9 mouse cellular contexts compared by ENCODE assay signal in genomic region chr11:55497885-55498284, GRCm38 (mm10). TPM values are rescaled to one million over a fixed set of nuclear protein-coding genes. Genes with fewer than 3 reads are reported as not detected.
A peak's percentile ranks its signal among the peaks of the same experiment; 100 is the strongest.
DNase-seq lines count a peak whose midpoint lies in the region; ATAC-seq lines count a peak whose summit lies in the region.
"Had no signal": no experiment of that assay in that cellular context is flagged by ENCODE, and none has a peak within 500 bp of the region (broad histone marks: within the 10 kb centered on the region; RNA-seq: fewer than 3 reads in every experiment).

No protein-coding gene starts in this region.

- H3K9ac ChIP-seq in hindbrain, embryonic 16.5 days (ENCODE audit: low read depth, low read length): no peak overlapping the region
- H3K9ac ChIP-seq in limb, embryonic 13.5 days: no peak overlapping the region

- WGBS in heart, embryonic 10.5 days: 40% methylated on average over 5 of the region's 5 CpGs
- 70% methylated on average over 5 of the region's 5 CpGs for WGBS in hindbrain, embryonic 16.5 days
- WGBS in limb, embryonic 13.5 days: 68% methylated on average over 5 of the region's 5 CpGs

- no peak overlapping the region for H3K4me3 ChIP-seq in heart, embryonic 10.5 days
- no peak overlapping the region for H3K4me3 ChIP-seq in hindbrain, embryonic 16.5 days (ENCODE audit: low read length)
- no peak overlapping the region for H3K4me3 ChIP-seq in limb, embryonic 13.5 days
- H3K4me3 ChIP-seq: myocyte had no signal

- no peak overlapping the region for H3K4me2 ChIP-seq in hindbrain, embryonic 16.5 days (ENCODE audit: low read length)
- no peak overlapping the region for H3K4me2 ChIP-seq in limb, embryonic 13.5 days (replicated peaks)

- H3K27ac ChIP-seq in heart, embryonic 10.5 days: no peak overlapping the region
- H3K27ac ChIP-seq in hindbrain, embryonic 16.5 days (ENCODE audit: low read depth, low read length): no peak overlapping the region
- H3K27ac ChIP-seq in limb, embryonic 13.5 days: no peak overlapping the region

- no peaks in the 10 kb centered on the region for H3K4me1 ChIP-seq in heart, embryonic 10.5 days
- no peaks in the 10 kb centered on the region for H3K4me1 ChIP-seq in hindbrain, embryonic 16.5 days (ENCODE audit: control insufficient read depth, insufficient read depth, low read depth, low read length)
- no peaks in the 10 kb centered on the region for H3K4me1 ChIP-seq in limb, embryonic 13.5 days

- peaks cover 93% of the 10 kb centered on the region for H3K36me3 ChIP-seq in heart, embryonic 10.5 days
- peaks cover 52% of the 10 kb centered on the region for H3K36me3 ChIP-seq in hindbrain, embryonic 16.5 days (ENCODE audit: control insufficient read depth, insufficient read depth, low read length)
- peaks cover 95% of the 10 kb centered on the region for H3K36me3 ChIP-seq in limb, embryonic 13.5 days

- H3K27me3 ChIP-seq in heart, embryonic 10.5 days (ENCODE audit: insufficient read depth, poor library complexity, severe bottlenecking): no peaks in the 10 kb centered on the region
- H3K27me3 ChIP-seq in hindbrain, embryonic 16.5 days (replicated peaks; ENCODE audit: control insufficient read depth, insufficient read depth, low read length): no peaks in the 10 kb centered on the region
- no peaks in the 10 kb centered on the region for H3K27me3 ChIP-seq in limb, embryonic 13.5 days

- no peaks in the 10 kb centered on the region for H3K9me3 ChIP-seq in heart, embryonic 10.5 days
- H3K9me3 ChIP-seq in hindbrain, embryonic 16.5 days (ENCODE audit: control insufficient read depth, low read length): no peaks in the 10 kb centered on the region
- no peaks in the 10 kb centered on the region for H3K9me3 ChIP-seq in limb, embryonic 13.5 days

- peak; percentile 61; the same call in 1 of the 2 replicates for ATAC-seq in hindbrain, embryonic 16.5 days
- peak; percentile 66; the same call in 1 of the 2 replicates for ATAC-seq in limb, embryonic 13.5 days (ENCODE audit: low FRiP score, low read depth)

- peak; percentile 18 to 56 for DNase-seq in heart, adult 18-20 months
- no peak for DNase-seq in heart, embryonic 10.5 days (ENCODE audit: low spot score)
- peak; percentile 78 for DNase-seq in MN1 (ENCODE audit: low spot score)
- peak; percentile 29 to 60 for DNase-seq in cerebellum, postnatal 25 days
- DNase-seq in naive thymus-derived CD4-positive, alpha-beta T cell, adult 2 months (ENCODE audit: low read depth): peak; percentile 69
- DNase-seq in thymus, postnatal 0 days (ENCODE audit: low spot score): peak; percentile 54

RNA-seq across cellular contexts. Expression of gene G3bp1, which starts 28.4 kb away (rescaled TPM):
- total RNA-seq in heart, adult 18-20 months (2021): 10 to 100 TPM; 40.5 to 41.3 TPM
- 164 and 188 TPM in 2 replicates for polyA plus RNA-seq in heart, embryonic 10.5 days (2016; fragmentation: Nextera tagmentation; extraction: Ambion mirVana)
- 86.6 and 101 TPM in 2 replicates for polyA plus RNA-seq in hindbrain, embryonic 16.5 days (2015; fragmentation: Nextera tagmentation; extraction: Ambion mirVana)
- polyA plus RNA-seq in limb, embryonic 13.5 days (2015; fragmentation: Nextera tagmentation; extraction: Ambion mirVana): 209 and 211 TPM in 2 replicates
- polyA plus RNA-seq in thymus, postnatal 0 days (2015; fragmentation: Nextera tagmentation; extraction: Ambion mirVana): 149 and 159 TPM in 2 replicates

RNA-seq across cellular contexts. Expression of gene Atox1, which starts 36.8 kb away (rescaled TPM):
- 100 to 1,000 TPM in 1 of 2 experiments, 10 to 100 TPM in 1; 98.7 to 104 TPM for total RNA-seq in heart, adult 18-20 months (2021)
- 269 and 273 TPM in 2 replicates for polyA plus RNA-seq in heart, embryonic 10.5 days (2016; fragmentation: Nextera tagmentation; extraction: Ambion mirVana)
- polyA plus RNA-seq in hindbrain, embryonic 16.5 days (2015; fragmentation: Nextera tagmentation; extraction: Ambion mirVana): 251 and 264 TPM in 2 replicates
- 318 and 325 TPM in 2 replicates for polyA plus RNA-seq in limb, embryonic 13.5 days (2015; fragmentation: Nextera tagmentation; extraction: Ambion mirVana)
- polyA plus RNA-seq in thymus, postnatal 0 days (2015; fragmentation: Nextera tagmentation; extraction: Ambion mirVana): 449 and 452 TPM in 2 replicates
